Mouse (Mus musculus): ENCODE measurements at regions not wholly inside any gene's neighbourhood (a gene's known extent, or its start where the extent isn't known, plus 50 kb on each side); places are given as distances from the start of the nearest gene placed in this dataset.

GRCm38 (mm10) chr7:93026231-93026630 is 53.4 kb upstream of the Fam181b start:
- Histone ChIP-seq H3K4me1 (ENCODE audit: insufficient read depth) (no peaks in the 10 kb centered on the region), H3K27me3 (ENCODE audit: insufficient read depth, low read length) (no peaks in the 10 kb centered on the region), H3K9me3 (ENCODE audit: low read depth, low read length) (no peaks in the 10 kb centered on the region), H3K36me3 (ENCODE audit: insufficient read depth) (no peaks in the 10 kb centered on the region), H3K4me3 (ENCODE audit: low read depth, low read length) (no peak overlapping the region), H3K27ac (ENCODE audit: low read depth) (no peak overlapping the region), H3K4me2 (no peak overlapping the region), H3K9ac (no peak overlapping the region)
- WGBS = 73% methylated on average over 4 of the region's 4 CpGs
- ATAC-seq (ENCODE audit: insufficient read depth) (no peak), DNase-seq (no peak)
- no peak for TF ChIP-seq CTCF (IDR thresholded peaks at IDR 0.05; ENCODE audit: low read depth)
